Mouse (Mus musculus): Measurements from ENCODE around the gene Dlgap5. TPM values are rescaled to one million over a fixed set of nuclear protein-coding genes. Genes with fewer than 3 reads are reported as not detected.

Dlgap5 gene
- polyA plus RNA-seq, 2 experiments, result 32.5 to 37.9 TPM

DNA sequence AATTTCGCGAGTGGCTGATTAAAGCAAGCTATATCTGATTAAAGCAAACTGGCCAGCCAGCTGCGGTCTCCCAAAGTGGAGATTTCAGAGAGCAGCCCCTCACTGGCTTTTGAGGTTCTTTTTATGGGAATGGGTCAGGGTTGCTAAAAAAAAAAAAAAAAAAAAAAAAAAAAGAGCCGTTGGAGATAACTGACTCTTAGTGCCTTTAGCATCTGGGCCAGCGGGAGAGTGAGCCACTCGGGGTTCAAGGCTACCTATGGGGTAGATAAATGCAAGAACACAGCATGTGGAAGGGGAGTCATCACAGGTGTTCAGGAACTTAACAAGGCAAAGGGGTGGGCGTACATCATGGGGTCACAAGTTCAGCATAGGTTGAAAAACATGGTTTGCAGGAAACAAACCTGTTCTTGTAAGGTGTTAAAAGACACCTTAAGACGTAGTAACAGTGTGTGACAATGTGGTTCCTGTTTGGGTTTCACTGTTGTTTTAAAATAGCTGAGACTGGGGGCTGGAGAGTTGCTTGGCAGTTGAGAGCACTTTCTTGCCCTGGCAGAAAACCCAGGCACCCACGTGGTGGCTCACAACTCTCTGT lies 923 bp upstream of the Dlgap5 start:
- Histone ChIP-seq H3K36me3 (ENCODE audit: control insufficient read depth, insufficient read depth, low read length) (peaks cover 20% of the 10 kb centered on the region), H3K27ac (replicated peaks; ENCODE audit: low read depth, low read length) (no peak overlapping the region), H3K9me3 (ENCODE audit: control insufficient read depth, low read length) (no peaks in the 10 kb centered on the region), H3K27me3 (ENCODE audit: control insufficient read depth, insufficient read depth, low read length) (no peaks in the 10 kb centered on the region), H3K9ac (ENCODE audit: low read depth, low read length, severe bottlenecking) (no peak overlapping the region), H3K4me2 (replicated peaks; ENCODE audit: low read depth, low read length, severe bottlenecking) (no peak overlapping the region; the same call in 1 of the 2 replicates), H3K4me1 (ENCODE audit: control insufficient read depth, insufficient read depth, low read length) (peaks cover 4% of the 10 kb centered on the region; the same call in 1 of the 2 replicates), H3K4me3 (replicated peaks; ENCODE audit: low read length) (no peak overlapping the region)
- DNase-seq (ENCODE audit: low spot score) (no peak), ATAC-seq (ENCODE audit: low FRiP score, low read depth) (no peak)
- no peak for TF ChIP-seq POLR2A (IDR thresholded peaks at IDR 0.05; ENCODE audit: borderline replicate concordance, extremely low read depth, insufficient read depth, insufficient read length)
- 72% methylated on average over 9 of the region's 9 CpGs for WGBS

DNA sequence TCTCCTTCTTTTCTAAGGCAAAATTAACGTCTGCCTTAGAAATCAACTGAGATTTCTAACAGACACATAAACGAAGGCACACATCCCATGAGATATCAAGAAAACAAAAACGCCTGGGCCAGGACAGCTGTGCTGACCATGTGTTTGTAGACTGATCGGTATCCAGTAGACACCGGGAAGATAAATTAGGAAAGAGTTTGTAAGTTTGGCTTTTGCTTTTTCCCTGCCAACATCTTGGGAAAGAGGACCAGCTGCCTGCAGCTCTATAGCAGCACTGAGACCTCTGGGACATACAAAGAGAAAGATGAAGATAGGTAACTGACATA lies 422 bp upstream of the Dlgap5 start:
- H3K27ac ChIP-seq (replicated peaks; ENCODE audit: low read depth, low read length), result no peak overlapping the region

DNA sequence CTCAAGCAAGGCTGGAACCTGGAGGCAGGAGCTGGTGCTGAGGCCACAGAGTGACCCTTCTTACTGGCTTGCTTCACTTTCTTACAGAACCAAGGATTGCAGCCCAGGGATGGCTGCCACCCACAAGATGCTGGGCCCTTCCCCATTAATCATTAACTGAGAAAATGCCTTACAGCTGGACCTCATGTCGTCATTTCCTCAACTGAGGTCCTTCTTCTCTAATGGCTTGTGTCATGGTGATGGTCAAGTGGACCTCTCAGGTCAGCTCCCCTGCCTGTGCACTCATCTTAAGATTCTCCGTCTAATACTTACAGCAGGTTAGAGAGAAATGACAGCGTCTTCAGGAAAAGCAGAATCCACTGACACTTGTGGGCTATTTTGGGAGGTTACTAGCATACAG lies 861 bp downstream of the Dlgap5 start:
- H3K27me3 ChIP-seq (ENCODE audit: control insufficient read depth, insufficient read depth, low read length), result no peaks in the 10 kb centered on the region
- H3K4me2 ChIP-seq (replicated peaks; ENCODE audit: low read depth, low read length, severe bottlenecking), result peak overlapping the region; percentile 58
- no peak for DNase-seq (ENCODE audit: low spot score)
- H3K4me1 ChIP-seq (ENCODE audit: control insufficient read depth, insufficient read depth, low read length), result peaks cover 4% of the 10 kb centered on the region; the same call in 1 of the 2 replicates
- no peaks in the 10 kb centered on the region for H3K9me3 ChIP-seq (ENCODE audit: control insufficient read depth, low read length)
- H3K27ac ChIP-seq (replicated peaks; ENCODE audit: low read depth, low read length), result no peak overlapping the region
- H3K9ac ChIP-seq (ENCODE audit: low read depth, low read length, severe bottlenecking), result peak overlapping the region; percentile 46
- WGBS, result 39% methylated on average over 3 of the region's 3 CpGs
- H3K36me3 ChIP-seq (ENCODE audit: control insufficient read depth, insufficient read depth, low read length), result peaks cover 27% of the 10 kb centered on the region
- no peak for TF ChIP-seq POLR2A (IDR thresholded peaks at IDR 0.05; ENCODE audit: borderline replicate concordance, extremely low read depth, insufficient read depth, insufficient read length)
- no peak for ATAC-seq (ENCODE audit: low FRiP score, low read depth)
- peak overlapping the region; percentile 52 for H3K4me3 ChIP-seq (replicated peaks; ENCODE audit: low read length)

More for the DNA sequence above, 422 bp upstream of the Dlgap5 start:
- Histone ChIP-seq H3K4me3 (replicated peaks; ENCODE audit: low read length) (peak overlapping the region; percentile 52), H3K4me1 (ENCODE audit: control insufficient read depth, insufficient read depth, low read length) (peaks cover 4% of the 10 kb centered on the region; the same call in 1 of the 2 replicates), H3K9ac (ENCODE audit: low read depth, low read length, severe bottlenecking) (peak overlapping the region; percentile 26), H3K36me3 (ENCODE audit: control insufficient read depth, insufficient read depth, low read length) (peaks cover 21% of the 10 kb centered on the region), H3K9me3 (ENCODE audit: control insufficient read depth, low read length) (no peaks in the 10 kb centered on the region), H3K27me3 (ENCODE audit: control insufficient read depth, insufficient read depth, low read length) (no peaks in the 10 kb centered on the region), H3K4me2 (replicated peaks; ENCODE audit: low read depth, low read length, severe bottlenecking) (peak overlapping the region; percentile 58)
- DNase-seq (ENCODE audit: low spot score) (no peak), ATAC-seq (ENCODE audit: low FRiP score, low read depth) (peak; percentile 25)
- no peak for TF ChIP-seq POLR2A (IDR thresholded peaks at IDR 0.05; ENCODE audit: borderline replicate concordance, extremely low read depth, insufficient read depth, insufficient read length)
- WGBS, result 33% methylated on average over 5 of the region's 5 CpGs

DNA sequence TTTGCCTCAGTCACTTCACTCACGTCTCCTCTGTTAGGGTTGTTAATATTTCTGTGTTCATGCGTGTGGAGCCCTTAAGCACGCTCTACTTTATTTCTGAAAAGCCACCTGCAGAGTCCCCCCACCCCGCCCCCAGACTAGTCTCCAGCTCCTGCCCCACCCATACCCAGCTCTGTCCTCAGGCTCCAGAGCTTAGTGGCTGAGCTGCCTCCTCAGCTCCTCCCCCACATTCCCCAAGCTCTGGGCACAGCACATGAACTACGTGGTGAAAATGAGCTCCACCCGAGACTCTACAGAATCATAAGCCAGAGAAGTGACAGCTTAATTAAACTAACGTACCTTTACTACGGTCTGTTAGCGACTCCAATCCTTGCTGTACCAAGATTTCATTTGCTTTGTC lies 12.2 kb downstream of the Dlgap5 start:
- H3K27me3 ChIP-seq (ENCODE audit: control insufficient read depth, insufficient read depth, low read length), result no peaks in the 10 kb centered on the region
- WGBS, result 83% methylated on average over 9 of the region's 9 CpGs
- no peak for ATAC-seq (ENCODE audit: low FRiP score, low read depth)
- H3K4me2 ChIP-seq (replicated peaks; ENCODE audit: low read depth, low read length, severe bottlenecking), result no peak overlapping the region
- H3K9me3 ChIP-seq (ENCODE audit: control insufficient read depth, low read length), result no peaks in the 10 kb centered on the region
- H3K27ac ChIP-seq (replicated peaks; ENCODE audit: low read depth, low read length), result no peak overlapping the region
- no peak overlapping the region for H3K4me3 ChIP-seq (replicated peaks; ENCODE audit: low read length)
- no peak for TF ChIP-seq POLR2A (IDR thresholded peaks at IDR 0.05; ENCODE audit: borderline replicate concordance, extremely low read depth, insufficient read depth, insufficient read length)
- DNase-seq (ENCODE audit: low spot score), result no peak
- no peaks in the 10 kb centered on the region for H3K4me1 ChIP-seq (ENCODE audit: control insufficient read depth, insufficient read depth, low read length)
- peaks cover 86% of the 10 kb centered on the region for H3K36me3 ChIP-seq (ENCODE audit: control insufficient read depth, insufficient read depth, low read length)
- H3K9ac ChIP-seq (ENCODE audit: low read depth, low read length, severe bottlenecking), result no peak overlapping the region

DNA sequence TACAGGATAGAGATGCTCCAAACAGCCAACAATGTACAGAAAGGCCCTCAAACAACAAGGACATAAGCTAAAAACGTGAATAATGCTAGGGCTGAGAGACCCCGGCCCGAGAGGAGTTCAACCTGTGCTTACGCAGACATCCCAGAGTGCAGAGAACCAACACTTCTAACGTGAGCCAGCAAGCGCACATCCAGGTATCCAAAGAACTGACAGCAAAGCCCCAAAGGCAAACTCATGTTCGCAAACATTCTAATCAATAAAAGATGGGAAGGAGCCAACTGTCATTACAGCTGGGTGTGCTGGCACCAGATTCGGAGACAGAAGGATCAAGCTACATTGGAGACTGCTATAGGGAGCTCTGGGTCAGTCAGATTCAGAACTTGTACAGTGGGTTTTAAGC lies 15.5 kb downstream of the Dlgap5 start:
- ATAC-seq (ENCODE audit: low FRiP score, low read depth), result no peak
- Histone ChIP-seq H3K27me3 (ENCODE audit: control insufficient read depth, insufficient read depth, low read length) (no peaks in the 10 kb centered on the region), H3K27ac (replicated peaks; ENCODE audit: low read depth, low read length) (no peak overlapping the region), H3K4me2 (replicated peaks; ENCODE audit: low read depth, low read length, severe bottlenecking) (no peak overlapping the region), H3K9me3 (ENCODE audit: control insufficient read depth, low read length) (no peaks in the 10 kb centered on the region), H3K4me3 (replicated peaks; ENCODE audit: low read length) (no peak overlapping the region), H3K36me3 (ENCODE audit: control insufficient read depth, insufficient read depth, low read length) (peaks cover 82% of the 10 kb centered on the region), H3K4me1 (ENCODE audit: control insufficient read depth, insufficient read depth, low read length) (no peaks in the 10 kb centered on the region), H3K9ac (ENCODE audit: low read depth, low read length, severe bottlenecking) (no peak overlapping the region)
- 89% methylated on average over 8 of the region's 8 CpGs for WGBS
- no peak for TF ChIP-seq POLR2A (IDR thresholded peaks at IDR 0.05; ENCODE audit: borderline replicate concordance, extremely low read depth, insufficient read depth, insufficient read length)
- no peak for DNase-seq (ENCODE audit: low spot score)

Data from limb, embryonic 14.5 days (tissue).